Comparison of ENCODE assay signal across 21 mouse cellular contexts in the genomic region with DNA sequence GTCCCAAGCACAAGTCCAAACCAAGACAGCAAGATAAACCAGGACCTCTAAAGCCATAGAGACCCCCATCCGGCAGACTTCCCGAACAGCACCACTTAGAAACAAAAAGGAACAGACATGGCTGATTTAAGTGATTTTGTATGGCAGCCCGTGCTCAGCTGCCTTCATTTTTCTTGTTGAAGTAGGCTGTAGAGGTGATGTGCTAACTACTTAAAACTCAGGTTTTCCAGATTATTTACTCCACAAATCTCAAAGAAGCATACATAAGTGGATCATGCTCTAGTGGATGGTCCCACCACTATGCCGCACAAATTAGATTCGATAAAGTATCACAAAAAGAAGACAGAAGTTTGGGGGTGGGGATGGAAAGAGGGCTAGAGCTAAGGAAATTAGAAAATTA. TPM values are rescaled to one million over a fixed set of nuclear protein-coding genes. Genes with fewer than 3 reads are reported as not detected.
"Had no signal": no experiment of that assay in that cellular context is flagged by ENCODE, and none has a peak within 500 bp of the region (broad histone marks: within the 10 kb centered on the region; RNA-seq: fewer than 3 reads in every experiment).

A gene (minus strand): TSS at position 101 of the 400 bp plus-strand sequence.

- H3K9ac ChIP-seq: lung, embryonic 15.5 days; midbrain, embryonic 13.5 days; midbrain, embryonic 15.5 days; neural tube, embryonic 12.5 days; stomach, embryonic 15.5 days had no signal

- H3K36me3 ChIP-seq: lung, embryonic 15.5 days; midbrain, embryonic 13.5 days; midbrain, embryonic 15.5 days; neural tube, embryonic 12.5 days; stomach, embryonic 15.5 days had no signal

- ATAC-seq: lung, postnatal 0 days; midbrain, embryonic 13.5 days; midbrain, embryonic 15.5 days had no signal

- DNase-seq: lung, adult 2 months; lung, postnatal 14 days; lung, postnatal 36 days; right cerebral cortex, postnatal 14 days; thymus, adult 2 months; thymus, postnatal 14 days; thymus, postnatal 36 days had no signal

- H3K4me1 ChIP-seq: lung, embryonic 15.5 days; megakaryocyte, embryonic 14.5 days; midbrain, embryonic 13.5 days; midbrain, embryonic 15.5 days; neural tube, embryonic 12.5 days; stomach, embryonic 15.5 days had no signal

- H3K4me3 ChIP-seq: lung, embryonic 15.5 days; megakaryocyte, embryonic 14.5 days; midbrain, embryonic 13.5 days; midbrain, embryonic 15.5 days; neural tube, embryonic 12.5 days; stomach, embryonic 15.5 days had no signal

- H3K27ac ChIP-seq: lung, embryonic 15.5 days; macrophage; midbrain, embryonic 13.5 days; midbrain, embryonic 15.5 days; neural tube, embryonic 12.5 days; stomach, embryonic 15.5 days; stomach, postnatal 0 days had no signal

- H3K9me3 ChIP-seq: lung, embryonic 15.5 days; megakaryocyte, embryonic 14.5 days; midbrain, embryonic 13.5 days; midbrain, embryonic 15.5 days; neural tube, embryonic 12.5 days; stomach, embryonic 15.5 days had no signal

- H3K27me3 ChIP-seq: lung, embryonic 15.5 days; megakaryocyte, embryonic 14.5 days; midbrain, embryonic 13.5 days; midbrain, embryonic 15.5 days; neural tube, embryonic 12.5 days; stomach, embryonic 15.5 days had no signal

- H3K4me2 ChIP-seq: lung, embryonic 15.5 days; midbrain, embryonic 11.5 days; midbrain, embryonic 13.5 days; midbrain, embryonic 15.5 days; neural tube, embryonic 12.5 days; stomach, embryonic 15.5 days had no signal

RNA-seq across cellular contexts. Expression of the gene that starts here (rescaled TPM):
- polyA plus RNA-seq: lung, adult 2 months; lung, embryonic 15.5 days; lung, postnatal 0 days; macrophage; midbrain, embryonic 11.5 days; midbrain, embryonic 13.5 days; midbrain, embryonic 15.5 days; midbrain, postnatal 0 days; neural tube, embryonic 12.5 days; neural tube, embryonic 14.5 days; spleen, adult 2 months; stomach, embryonic 15.5 days; stomach, postnatal 0 days; testis, adult 2 months; thymus, adult 2 months had no signal
